Mouse (Mus musculus) ES-Bruce4 (cell line): Measurements from ENCODE around the gene Dcst2. TPM values are rescaled to one million over a fixed set of nuclear protein-coding genes. Genes with fewer than 3 reads are reported as not detected.
A peak's percentile ranks its signal among the peaks of the same experiment; 100 is the strongest.

ENCODE experiments used
- H3K27ac ChIP-seq: 2 replicates; pipeline ENCODE4 v1.5.1; 2012; ENCODE audit warnings: low read length, inconsistent platforms; ENCODE audit not compliant: insufficient read depth
- H3K27me3 ChIP-seq: 2 replicates; pipeline ENCODE4 v1.6.1; 2012; ENCODE audit warnings: mild to moderate bottlenecking, low read length, inconsistent platforms; ENCODE audit not compliant: control insufficient read depth, poor library complexity, insufficient read depth, severe bottlenecking
- H3K36me3 ChIP-seq: 2 replicates; pipeline ENCODE4 v1.6.1; 2012; ENCODE audit warnings: inconsistent platforms, mild to moderate bottlenecking, low read length, moderate library complexity; ENCODE audit not compliant: control insufficient read depth, poor library complexity, insufficient read depth, severe bottlenecking
- H3K4me1 ChIP-seq: one replicate; pipeline ENCODE4 v1.8.1; 2011; ENCODE audit warnings: low read length; ENCODE audit not compliant: control insufficient read depth, insufficient read depth
- H3K4me3 ChIP-seq: 2 replicates; pipeline ENCODE4 v1.5.1; 2011; ENCODE audit warnings: low read depth, mild to moderate bottlenecking, low read length
- H3K9ac ChIP-seq: 2 replicates; pipeline ENCODE4 v1.6.1; 2012; ENCODE audit warnings: low read depth, mild to moderate bottlenecking, inconsistent platforms; ENCODE audit not compliant: poor library complexity, severe bottlenecking
- H3K9me3 ChIP-seq: replicated peaks from 2 replicates; pipeline ENCODE4 v1.6.1; 2012; ENCODE audit warnings: mild to moderate bottlenecking, low read length, inconsistent platforms; ENCODE audit not compliant: control insufficient read depth, poor library complexity, insufficient read depth, severe bottlenecking
- CTCF ChIP-seq: IDR thresholded peaks from one replicate; pipeline ENCODE4 v1.8.1; 2011; ENCODE audit warnings: low read depth, low read length
- EP300 ChIP-seq: IDR thresholded peaks from 2 replicates; pipeline ENCODE4 v1.6.1; 2011; ENCODE audit warnings: low read depth, low read length; ENCODE audit not compliant: insufficient read depth
- POLR2A ChIP-seq: IDR thresholded peaks from one replicate; pipeline ENCODE4 v1.8.1; 2011; ENCODE audit warnings: low read length; ENCODE audit not compliant: insufficient read depth
- polyA plus RNA-seq: library from polyadenylated mRNA; stranded (reverse); fragments of >200 nt; gene quantifications from 2 replicates; pipeline ENCODE4 v1.2.4, GENCODE M21; 2011; ENCODE audit warnings: low read depth; ENCODE audit not compliant: missing spikeins, insufficient read depth, insufficient read length

The Dcst2 gene
- polyA plus RNA-seq, 1 experiment = 0.25 TPM

DNA sequence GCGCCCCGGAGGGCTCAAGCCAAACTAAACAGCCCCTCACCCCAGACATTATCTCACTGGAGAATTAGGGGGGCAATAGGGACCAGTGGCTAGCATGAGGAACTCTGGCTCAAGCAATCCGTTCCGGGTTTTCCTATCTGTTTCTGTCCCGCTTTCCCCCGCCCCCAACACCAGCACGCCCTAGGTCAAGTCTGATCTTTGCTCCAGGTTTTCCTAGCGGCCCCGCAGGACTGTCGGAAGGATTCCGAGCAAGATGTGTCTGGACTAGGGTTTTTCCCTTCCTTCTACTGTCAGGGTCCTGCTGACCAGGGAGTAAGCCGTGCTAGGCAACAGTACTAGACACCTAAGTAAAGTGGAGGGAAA, 33.1 kb downstream of the Dcst2 start:
- H3K9ac ChIP-seq = peak overlapping the region; percentile 52

DNA sequence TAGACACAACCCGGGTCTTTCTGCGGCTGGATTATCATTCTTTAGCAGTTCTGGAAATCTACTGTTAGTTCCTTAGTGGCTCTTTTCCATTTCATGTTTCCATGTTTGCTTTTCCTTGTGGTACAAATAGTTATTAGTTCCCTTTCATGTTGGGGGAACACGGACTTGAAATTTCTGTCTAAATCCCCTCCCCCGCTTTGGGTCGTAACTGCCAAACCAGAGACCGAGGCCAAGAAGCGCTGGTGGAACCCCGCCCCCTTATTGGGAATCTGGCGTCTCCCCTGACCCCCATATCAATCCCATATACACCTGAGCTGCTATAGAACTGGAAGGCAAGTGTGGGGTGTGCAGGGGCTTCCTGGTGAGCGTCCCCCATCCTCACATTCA, 33.6 kb downstream of the Dcst2 start:
- peaks cover 2% of the 10 kb centered on the region for H3K4me1 ChIP-seq
- no peak overlapping the region; the same call in 1 of the 2 replicates for H3K27ac ChIP-seq
- H3K9ac ChIP-seq = peak overlapping the region; percentile 52; the same call in 1 of the 2 replicates
- TF ChIP-seq CTCF (no peak), POLR2A (no peak), EP300 (no peak)
- peak overlapping the region; percentile 57 for H3K4me3 ChIP-seq
- no peaks in the 10 kb centered on the region for H3K9me3 ChIP-seq
- H3K36me3 ChIP-seq = no peaks in the 10 kb centered on the region
- no peaks in the 10 kb centered on the region for H3K27me3 ChIP-seq

More for the DNA sequence above, 33.1 kb downstream of the Dcst2 start:
- Histone ChIP-seq H3K4me1 (peaks cover 2% of the 10 kb centered on the region), H3K9me3 (no peaks in the 10 kb centered on the region), H3K36me3 (no peaks in the 10 kb centered on the region), H3K27me3 (no peaks in the 10 kb centered on the region), H3K27ac (peak overlapping the region; percentile 40; the same call in 1 of the 2 replicates), H3K4me3 (peak overlapping the region; percentile 57)
- TF ChIP-seq CTCF (no peak), EP300 (peak; percentile 85; the same call in 1 of the 2 replicates)

DNA sequence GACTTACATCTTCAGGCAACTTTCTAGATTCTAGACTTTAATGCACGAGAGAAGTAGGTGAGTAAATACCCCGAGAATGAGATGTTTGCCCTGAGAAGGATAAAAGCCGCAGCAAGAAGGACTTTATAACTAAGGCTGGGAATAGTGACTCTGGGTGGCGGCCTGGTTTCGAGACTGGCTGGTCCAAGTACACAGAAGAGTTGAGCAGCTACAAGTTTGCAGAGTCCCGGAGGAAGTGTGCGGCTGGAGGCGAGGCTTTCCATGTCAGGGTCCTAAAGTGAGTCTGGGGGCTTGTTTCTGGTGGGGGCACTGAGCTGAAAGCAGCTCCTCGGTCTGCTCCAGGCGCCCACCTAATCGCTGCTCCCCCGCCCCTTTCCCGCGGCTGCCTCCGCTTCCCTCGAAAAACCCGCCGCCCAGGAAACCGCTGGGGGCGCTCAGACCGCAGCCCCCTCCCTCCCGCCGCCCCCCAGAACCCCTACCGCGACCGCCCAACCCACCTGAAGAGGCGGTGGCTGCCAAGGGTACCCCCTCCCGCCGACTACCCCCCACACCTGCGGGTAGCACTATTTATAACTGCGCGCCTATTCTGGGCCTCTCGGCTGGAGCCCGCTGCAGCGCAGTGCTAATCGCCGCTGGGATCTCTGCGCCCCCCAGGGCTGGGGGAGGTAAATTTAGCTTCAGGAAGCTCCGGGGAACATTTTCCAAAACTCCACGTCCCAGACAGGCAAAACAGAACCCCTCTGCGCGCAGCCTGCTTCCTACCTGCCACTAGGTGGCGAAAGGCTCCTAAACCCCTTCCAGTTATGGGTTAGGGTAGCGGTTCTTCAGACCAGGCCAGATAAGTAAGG, 34.3 kb downstream of the Dcst2 start:
- Histone ChIP-seq H3K9ac (peak overlapping the region; percentile 52), H3K9me3 (no peaks in the 10 kb centered on the region), H3K36me3 (no peaks in the 10 kb centered on the region), H3K4me1 (no peaks in the 10 kb centered on the region), H3K4me3 (peak overlapping the region; percentile 60), H3K27me3 (no peaks in the 10 kb centered on the region), H3K27ac (no peak overlapping the region)
- TF ChIP-seq EP300 (no peak), CTCF (peak; percentile 82)

DNA sequence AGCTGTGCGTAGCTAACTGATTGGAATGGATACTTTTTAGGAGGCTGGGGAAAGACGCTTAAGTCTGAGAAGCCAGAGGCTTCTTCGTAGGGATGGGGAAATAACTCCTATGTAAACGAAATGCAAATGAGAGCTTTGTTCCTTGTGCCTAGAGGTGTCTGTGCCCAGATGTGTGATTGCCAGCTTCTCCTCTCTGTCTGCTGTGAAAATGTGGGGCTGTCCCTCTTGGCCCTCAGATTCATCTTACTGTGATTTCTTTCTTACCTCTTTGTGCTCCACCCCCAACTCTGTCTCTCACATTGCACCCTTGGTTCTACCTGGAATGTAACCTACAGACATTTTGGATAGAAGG, 34.9 kb downstream of the Dcst2 start:
- no peak overlapping the region for H3K4me3 ChIP-seq
- H3K9me3 ChIP-seq = no peaks in the 10 kb centered on the region
- no peak for TF ChIP-seq CTCF
- TF ChIP-seq EP300 = no peak
- TF ChIP-seq POLR2A = no peak
- H3K4me1 ChIP-seq = no peaks in the 10 kb centered on the region
- no peaks in the 10 kb centered on the region for H3K27me3 ChIP-seq
- no peaks in the 10 kb centered on the region for H3K36me3 ChIP-seq
- no peak overlapping the region for H3K27ac ChIP-seq
- H3K9ac ChIP-seq = peak overlapping the region; percentile 52; the same call in 1 of the 2 replicates

DNA sequence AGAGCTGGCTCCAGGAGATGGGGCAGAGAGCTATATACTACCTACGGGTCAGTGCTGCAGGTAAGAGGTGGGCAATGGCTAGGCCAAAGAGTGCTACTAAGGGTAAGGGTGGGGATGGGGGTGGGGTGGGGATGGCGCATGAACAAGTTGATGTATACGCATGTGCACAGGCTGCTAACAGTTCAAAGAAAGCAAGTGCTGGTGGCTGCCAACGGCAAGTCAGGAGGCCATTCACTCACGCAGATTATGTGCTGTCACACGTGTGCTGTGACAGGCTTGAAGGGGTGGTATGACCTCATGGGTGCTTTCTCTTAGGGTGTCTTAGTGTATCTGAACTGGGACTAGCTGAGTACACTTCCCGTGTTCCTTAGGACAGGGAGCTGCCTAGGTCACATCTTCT, 39.6 kb downstream of the Dcst2 start:
- no peaks in the 10 kb centered on the region for H3K4me1 ChIP-seq
- no peak overlapping the region for H3K9ac ChIP-seq

DNA sequence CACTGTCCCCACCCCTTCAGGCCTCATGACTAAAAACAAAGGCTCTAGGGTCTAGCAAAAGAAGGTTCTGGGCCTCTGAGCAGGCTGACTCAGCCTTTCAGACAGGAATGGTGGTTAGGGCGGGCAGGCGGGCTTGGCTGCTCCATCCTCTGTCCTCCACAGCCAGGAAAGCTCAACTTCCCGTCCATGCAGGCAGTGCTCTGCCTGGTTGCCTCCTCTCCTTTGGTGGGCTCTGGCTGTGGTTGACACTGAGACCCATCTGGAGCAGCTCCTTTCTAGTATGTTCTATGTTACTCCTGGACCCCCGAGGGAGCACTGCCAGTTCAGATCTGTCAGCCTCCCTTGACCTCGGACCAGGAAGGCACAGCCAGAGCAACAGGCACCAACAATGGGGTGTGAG, 40.9 kb downstream of the Dcst2 start, which contains the start of gene Lenep:
Gene Lenep (minus strand): TSS at position 101 of the 400 bp plus-strand sequence.
- no peaks in the 10 kb centered on the region for H3K9me3 ChIP-seq
- H3K36me3 ChIP-seq = no peaks in the 10 kb centered on the region
- no peaks in the 10 kb centered on the region for H3K4me1 ChIP-seq
- no peak within 1 kb of the TSS for H3K9ac ChIP-seq
- TF ChIP-seq POLR2A = no peak
- no peak for TF ChIP-seq CTCF
- no peak for TF ChIP-seq EP300
- no peak within 1 kb of the TSS for H3K27ac ChIP-seq
- no peaks in the 10 kb centered on the region for H3K27me3 ChIP-seq
- H3K4me3 ChIP-seq = no peak within 1 kb of the TSS

More for the DNA sequence above, 39.6 kb downstream of the Dcst2 start:
- H3K27ac ChIP-seq = no peak overlapping the region
- no peaks in the 10 kb centered on the region for H3K27me3 ChIP-seq
- TF ChIP-seq CTCF = no peak
- no peak for TF ChIP-seq EP300
- no peak for TF ChIP-seq POLR2A
- no peaks in the 10 kb centered on the region for H3K9me3 ChIP-seq
- H3K36me3 ChIP-seq = no peaks in the 10 kb centered on the region
- H3K4me3 ChIP-seq = no peak overlapping the region
